Mouse (Mus musculus) spleen, adult 2 months (tissue): ENCODE measurements around the gene Tns1.

Source experiments
- CTCF ChIP-seq: fragments of 200-500 bp; IDR thresholded peaks from 2 replicates; pipeline ENCODE4 v1.5.1; 2011; ENCODE audit warnings: mild to moderate bottlenecking, inconsistent platforms; ENCODE audit not compliant: insufficient read depth, insufficient read length, insufficient replicate concordance; ENCODE audit errors: extremely low read depth
- POLR2A ChIP-seq: fragments of 200-500 bp; IDR thresholded peaks from 2 replicates; pipeline ENCODE4 v1.6.1; 2011; ENCODE audit warnings: low read depth, low read length, inconsistent platforms

DNA sequence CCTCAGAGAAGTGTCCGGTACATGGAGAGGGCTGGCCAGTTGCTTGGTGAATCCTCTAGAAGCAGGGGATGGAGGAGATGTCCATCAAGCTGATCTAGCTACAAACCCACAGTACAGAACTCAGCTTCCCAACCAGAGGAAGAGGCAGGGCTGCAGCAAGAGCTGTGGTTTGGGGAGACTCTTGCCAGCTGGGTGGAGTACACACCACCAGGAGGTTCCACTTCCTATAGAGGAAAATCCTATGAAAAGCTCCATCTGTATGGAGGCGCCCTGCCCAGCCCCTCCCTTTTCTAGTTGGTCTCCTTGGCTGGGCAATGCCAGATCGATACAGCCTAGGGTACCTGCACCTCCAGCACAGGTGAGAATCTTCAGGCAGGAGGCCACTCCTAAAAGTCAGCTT lies 57.7 kb downstream of the Tns1 start:
- no peak for TF ChIP-seq CTCF
- no peak for TF ChIP-seq POLR2A
